Mouse (Mus musculus) heart, adult 8-10 months (tissue): ENCODE results near the gene Atad3a. TPM values are rescaled to one million over a fixed set of nuclear protein-coding genes. Genes with fewer than 3 reads are reported as not detected.
A peak's percentile ranks its signal among the peaks of the same experiment; 100 is the strongest.

Experiments used
- DNase-seq: peaks from one replicate; pipeline ENCODE4 v3.0.0; 2022; ENCODE audit warnings: low spot score
- total RNA-seq, 4 experiments: library from RNA; stranded (reverse); gene quantifications; 2 replicates each; pipeline ENCODE4 v1.2.4; 2022

Gene Atad3a
- total RNA-seq, 4 experiments from 2014 or later: 34.9 to 45.7 (median 40.8) TPM

DNA sequence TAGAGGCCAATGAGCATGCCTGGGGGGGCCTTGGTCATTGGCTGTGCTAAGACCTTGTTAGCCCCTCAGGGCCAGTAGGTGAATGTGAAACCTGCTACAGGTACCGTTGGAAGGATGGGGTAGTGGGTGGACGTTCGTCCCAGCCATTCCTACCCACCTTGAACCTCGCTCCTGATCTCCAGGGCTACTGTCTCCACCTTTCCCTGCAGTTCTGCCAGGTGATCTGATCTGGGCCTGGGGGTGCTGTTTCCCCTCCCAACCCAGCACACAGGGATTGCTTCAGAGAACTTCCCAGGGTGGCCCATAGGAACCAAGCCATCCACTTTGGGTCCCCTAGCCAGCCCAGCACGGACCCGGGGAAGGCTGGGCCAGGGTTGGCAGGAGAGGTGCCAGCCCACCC, 21.7 kb downstream of the Atad3a start:
- DNase-seq: no peak

- no peak for DNase-seq
These were observed 22.6 kb downstream of the Atad3a start for GRCm38 (mm10) chr4:155738262-155738661.

DNA sequence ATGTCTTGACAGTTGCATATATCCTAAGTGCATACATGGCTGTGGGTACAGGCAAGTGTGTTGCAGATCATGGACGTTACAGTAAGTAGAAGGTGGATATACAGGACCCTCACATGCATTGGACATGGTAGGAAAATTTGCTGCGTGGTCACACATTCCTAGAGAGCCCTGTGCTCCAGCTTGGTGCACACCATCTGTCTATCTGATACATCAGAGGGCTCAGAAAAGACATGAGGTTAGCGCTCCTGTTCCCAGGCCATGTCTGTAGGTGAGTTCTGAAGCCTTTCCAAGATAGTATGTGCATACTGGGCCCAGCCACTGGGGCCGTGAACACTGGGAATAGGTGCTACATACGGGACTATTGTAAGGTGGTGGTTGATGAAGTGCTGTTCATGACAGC, 24.5 kb downstream of the Atad3a start:
- DNase-seq: no peak

- no peak for DNase-seq
These were observed 25.1 kb downstream of the Atad3a start for GRCm38 (mm10) chr4:155735788-155736187.

GRCm38 (mm10) chr4:155734951-155735702, 25.8 kb downstream of the Atad3a start:
- DNase-seq: no peak

DNA sequence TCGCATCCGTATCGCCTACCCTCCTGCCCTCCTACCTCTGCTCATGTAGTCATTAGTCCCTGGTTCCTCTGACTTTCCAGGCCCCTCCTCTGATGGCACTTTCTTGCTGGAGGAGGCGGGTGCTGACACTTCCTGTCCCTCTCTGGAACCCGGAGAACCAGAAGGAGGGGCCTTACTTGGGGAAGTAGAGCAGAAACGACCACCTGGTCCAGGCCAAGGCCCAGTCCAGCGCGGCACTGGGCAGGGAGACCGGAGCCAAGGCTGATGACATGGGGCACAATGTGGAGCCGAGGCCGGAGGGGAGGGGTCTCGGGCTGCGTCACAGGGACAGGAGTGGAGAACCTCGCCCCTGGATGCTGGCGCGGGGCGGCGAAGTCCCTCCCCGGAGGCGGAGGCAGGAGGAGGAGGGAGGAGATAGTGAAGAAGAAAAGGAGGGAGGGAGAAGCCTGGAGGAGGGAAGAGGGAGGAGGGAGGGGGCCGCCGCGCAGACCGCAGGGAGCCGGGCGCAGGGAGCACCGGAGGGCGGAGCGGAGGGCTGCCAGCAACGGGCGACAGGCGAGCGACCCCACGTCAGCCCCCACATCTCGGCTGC, 26.4 kb downstream of the Atad3a start, which contains the start of gene Tmem240:
TSS of gene Tmem240 (plus strand) at position 451 of the 592 bp plus-strand sequence.
- peak; percentile 86 for DNase-seq

- no peak for DNase-seq
These were observed 27.6 kb downstream of the Atad3a start for GRCm38 (mm10) chr4:155733267-155733666.

- DNase-seq: no peak
These were observed 32.9 kb downstream of the Atad3a start for GRCm38 (mm10) chr4:155727993-155728392.

DNA sequence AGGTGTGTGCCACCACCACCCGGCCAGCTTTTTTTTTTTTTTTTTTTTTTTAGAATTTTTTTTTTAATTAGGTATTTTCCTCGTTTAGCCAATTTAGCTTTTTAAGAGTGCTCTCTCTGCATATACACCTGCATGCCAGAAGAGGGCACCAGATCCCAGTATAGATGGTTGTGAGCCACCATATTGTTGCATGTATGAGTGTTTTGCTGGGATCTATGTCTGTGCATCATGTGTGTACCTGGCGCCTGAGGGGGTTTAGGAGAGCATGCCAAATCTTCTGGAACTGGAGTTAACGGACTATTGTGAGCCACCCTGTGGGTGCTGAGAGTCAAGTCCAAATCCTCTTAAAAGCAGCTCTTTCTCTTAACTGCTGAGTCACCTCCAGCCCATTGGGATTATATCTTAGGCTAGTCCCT, 39.2 kb downstream of the Atad3a start:
- DNase-seq: no peak

DNA sequence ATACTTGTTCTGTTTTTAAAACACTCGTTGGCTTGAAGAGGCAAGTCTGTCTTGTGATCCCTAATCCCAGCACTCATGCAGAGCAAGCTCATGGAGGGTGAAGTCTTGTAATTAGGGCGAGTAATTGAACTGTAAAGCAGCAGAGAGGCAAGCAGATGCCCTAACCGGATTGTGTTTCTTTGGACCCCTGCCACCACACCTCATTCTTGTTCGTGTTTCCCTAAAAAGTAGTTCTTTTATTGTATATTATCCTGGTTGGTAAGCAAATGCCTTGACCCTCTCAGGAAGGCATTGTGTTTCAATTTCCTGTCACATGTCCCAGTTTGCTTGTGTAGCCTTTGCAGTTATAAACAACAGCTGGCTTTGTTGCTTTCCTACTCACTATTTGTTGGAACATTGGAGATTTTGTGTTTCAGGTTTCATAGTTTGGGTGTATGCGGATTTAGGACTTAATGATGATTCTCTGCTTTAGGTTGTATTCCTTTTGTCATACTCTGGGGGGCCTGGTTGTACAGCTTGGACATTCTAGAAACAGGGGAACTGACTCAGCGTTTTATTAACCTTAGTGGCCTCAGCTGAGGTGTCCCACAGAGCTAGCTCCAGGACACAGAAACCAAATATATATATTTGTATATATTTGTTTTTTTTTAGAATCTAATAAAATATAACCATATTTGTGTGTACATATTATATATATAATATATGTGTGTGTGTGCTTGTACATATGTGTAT, 50.2 kb downstream of the Atad3a start:
- peak; percentile 29 for DNase-seq

DNA sequence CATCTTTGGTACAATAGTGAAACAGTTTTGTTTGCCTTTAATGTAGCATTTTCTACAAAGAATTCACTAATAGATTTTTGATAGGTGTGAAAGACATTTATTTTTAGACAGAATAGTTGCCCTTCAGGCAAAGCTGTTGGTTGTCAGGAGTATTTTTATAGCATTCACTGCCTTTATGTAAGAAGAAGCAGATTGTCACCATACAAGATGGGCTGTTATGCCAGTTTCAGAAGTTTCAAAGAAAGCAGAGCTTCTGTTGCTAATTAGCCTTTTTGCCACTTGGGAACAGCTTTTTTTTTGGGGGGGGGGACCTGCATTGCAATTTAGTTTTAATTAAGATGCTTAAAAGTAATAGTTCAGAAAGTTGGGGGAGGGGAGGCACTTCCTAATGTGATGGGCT, 51.9 kb downstream of the Atad3a start:
- no peak for DNase-seq

DNA sequence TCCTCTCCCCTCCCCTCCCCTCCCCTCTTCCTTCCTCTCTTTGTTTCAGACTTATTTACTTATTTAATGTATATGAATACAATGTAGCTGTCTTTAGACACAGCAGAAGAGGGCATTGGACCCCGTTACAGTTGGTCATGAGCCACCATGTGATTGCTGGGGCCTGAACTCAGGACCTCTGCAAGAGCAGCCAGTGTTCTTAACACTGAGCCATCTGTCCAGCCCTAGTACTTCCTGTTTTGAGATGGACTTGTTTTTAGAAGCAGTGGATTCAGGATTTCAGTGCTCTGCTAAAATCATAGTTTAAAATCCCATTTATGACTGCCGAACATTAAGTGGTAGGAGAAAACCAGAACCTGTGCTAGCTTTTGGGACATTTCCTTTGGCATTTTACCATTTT, 52.3 kb downstream of the Atad3a start:
- DNase-seq: no peak

DNA sequence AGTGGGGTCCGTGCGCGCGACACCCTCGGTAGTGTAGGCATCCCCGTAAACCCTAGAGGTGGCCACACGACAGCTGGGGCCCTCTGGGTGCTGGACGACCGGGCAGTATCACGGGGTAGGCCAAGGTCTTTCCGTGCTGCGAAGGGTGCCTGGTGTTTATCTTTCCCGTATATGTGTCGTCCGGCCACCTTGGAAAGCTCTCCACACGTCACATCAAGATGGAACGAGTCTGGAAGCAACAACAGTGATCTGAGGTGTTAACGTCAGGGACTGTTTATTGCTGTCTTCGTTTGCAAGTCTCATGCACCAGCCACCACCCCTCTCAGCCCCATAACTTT, 55.3 kb downstream of the Atad3a start:
- DNase-seq: no peak

- peak; percentile 92 for DNase-seq
These were observed 55.9 kb downstream of the Atad3a start, which contains the start of gene Ssu72 for GRCm38 (mm10) chr4:155704721-155705591. TSS of gene Ssu72 (plus strand) at chr4:155704800.

GRCm38 (mm10) chr4:155703425-155703929, 57.4 kb downstream of the Atad3a start:
- DNase-seq: no peak

GRCm38 (mm10) chr4:155700425-155700824, 60.5 kb downstream of the Atad3a start:
- no peak for DNase-seq

- no peak for DNase-seq
These were observed 64.3 kb downstream of the Atad3a start for GRCm38 (mm10) chr4:155696261-155697255.

- DNase-seq: no peak
These were observed 65.3 kb downstream of the Atad3a start for GRCm38 (mm10) chr4:155695531-155696062.

GRCm38 (mm10) chr4:155694482-155695401, 66.2 kb downstream of the Atad3a start:
- no peak for DNase-seq
